Mouse (Mus musculus): ENCODE data around the gene Acod1.

GRCm38 (mm10) chr14:103051159-103051769, 4.5 kb downstream of the Acod1 start:
- TF ChIP-seq POLR2A (IDR thresholded peaks at IDR 0.05; ENCODE audit: insufficient read depth, low read depth, low read length) (no peak), CTCF (IDR thresholded peaks at IDR 0.05) (no peak)

Measured in heart, adult 2 months (tissue).